Mouse (Mus musculus): ENCODE data around the gene Stard13.

- TF ChIP-seq CTCF (IDR thresholded peaks at IDR 0.05; ENCODE audit: extremely low read depth, insufficient read length, insufficient replicate concordance, low read depth, low read length) (no peak), POLR2A (IDR thresholded peaks at IDR 0.05; ENCODE audit: low read depth, low read length) (no peak)
These were observed 2.2 kb downstream of the Stard13 start for GRCm38 (mm10) chr5:151231411-151231810.
